Mouse (Mus musculus) megakaryocyte, adult 5-6 weeks (primary cell): ENCODE data around the gene Iscu. TPM values are rescaled to one million over a fixed set of nuclear protein-coding genes. Genes with fewer than 3 reads are reported as not detected.
"Not testable (repeated sequence)": the region's sequence is repeated elsewhere in the genome, so short reads cannot be mapped to it uniquely, and the experiment has no call there.

ENCODE experiments used
- ATAC-seq: 2 replicates; pipeline ENCODE4 v1.8.0; 2016; ENCODE audit warnings: mild to moderate bottlenecking, inconsistent platforms; ENCODE audit not compliant: poor library complexity, severe bottlenecking
- total RNA-seq, 2 experiments: library from RNA; stranded (forward) in 1 of 2; stranded (reverse) in 1 of 2; fragments of 153-499, 151-499 nt in 1 of 2; fragments of 221-1000, 200-1000 nt in 1 of 2; gene quantifications; 2 replicates each; pipeline versions ENCODE4 v1.2.3 to v1.2.4; 2015 to 2017

Iscu gene
- total RNA-seq, 2 experiments from 2014 or later: 95.5 to 107 TPM

GRCm38 (mm10) chr5:113784104-113784503, 11.6 kb downstream of the Iscu start:
- ATAC-seq: not testable (repeated sequence)

GRCm38 (mm10) chr5:113786985-113787384, 14.4 kb downstream of the Iscu start:
- ATAC-seq: peak; percentile 63

GRCm38 (mm10) chr5:113788645-113789044, 16.1 kb downstream of the Iscu start:
- no peak for ATAC-seq

DNA sequence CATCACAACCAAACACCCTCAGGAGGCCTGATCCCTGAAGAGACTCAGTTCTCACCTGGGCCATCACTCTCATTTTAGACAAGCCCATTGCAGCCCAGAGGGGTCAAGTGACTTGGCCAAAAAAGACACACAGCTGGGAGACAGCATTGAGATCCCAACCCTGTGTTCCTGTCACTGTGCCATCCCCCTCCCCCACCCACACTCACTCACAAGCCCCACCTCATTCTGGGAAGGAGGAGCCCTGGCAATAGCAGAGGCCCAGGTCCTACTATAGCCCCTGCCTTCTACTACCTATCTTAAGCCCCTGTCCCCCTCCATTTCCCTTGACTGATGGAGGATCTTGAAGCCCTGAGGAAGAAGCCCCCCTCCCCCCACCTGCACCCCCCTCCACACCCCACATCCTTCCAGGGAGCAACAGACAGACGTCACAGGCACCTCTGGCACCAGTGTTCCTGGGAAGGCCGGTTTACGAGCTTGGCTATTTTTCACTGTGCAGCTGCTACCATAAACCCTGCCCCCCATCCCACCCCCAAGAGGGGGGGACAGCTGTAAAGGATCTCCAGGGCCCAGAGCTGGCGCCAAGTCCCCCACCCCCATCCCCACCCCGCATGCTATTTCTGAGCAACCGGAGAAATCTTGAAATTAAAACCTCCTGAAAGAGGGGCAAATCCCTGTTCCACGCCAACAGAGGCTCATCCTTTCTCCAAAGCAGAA, 16.7 kb downstream of the Iscu start:
- ATAC-seq: no peak

DNA sequence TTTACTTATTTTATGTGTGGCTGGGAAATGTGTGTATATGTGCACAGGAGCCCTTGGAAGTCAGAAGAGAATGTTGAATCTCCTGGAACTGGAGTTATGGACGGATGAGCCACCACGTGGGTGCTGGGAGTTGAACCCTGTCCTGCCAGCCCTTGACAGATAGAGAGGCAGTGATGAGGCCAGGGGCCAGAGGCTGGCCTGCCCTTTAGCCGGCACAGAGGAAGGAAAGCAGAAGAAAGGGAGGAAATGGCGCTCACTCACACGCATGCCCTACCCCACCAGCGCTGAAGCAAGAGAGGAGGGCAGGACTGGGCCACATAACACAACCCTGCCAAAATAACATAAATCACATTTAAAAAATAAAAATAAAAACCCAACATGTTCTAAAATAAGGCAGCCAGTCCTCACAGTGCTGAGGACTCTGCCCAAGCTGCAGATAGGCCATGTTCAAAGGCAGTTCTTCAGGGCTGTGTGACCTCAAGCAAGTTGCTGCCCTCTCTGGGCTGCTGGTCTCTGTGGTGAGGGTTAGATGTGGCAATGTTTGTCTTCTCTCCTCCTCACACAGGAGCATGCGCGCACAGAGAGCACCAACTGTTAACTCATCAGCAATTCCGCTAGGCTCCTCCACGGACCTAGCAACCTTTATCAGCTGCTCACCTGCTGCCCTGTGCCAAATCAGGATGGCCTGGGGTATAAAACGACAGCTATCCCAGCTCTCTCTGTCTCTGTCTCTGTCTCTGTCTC, 18.1 kb downstream of the Iscu start:
- peak; percentile 80 for ATAC-seq

DNA sequence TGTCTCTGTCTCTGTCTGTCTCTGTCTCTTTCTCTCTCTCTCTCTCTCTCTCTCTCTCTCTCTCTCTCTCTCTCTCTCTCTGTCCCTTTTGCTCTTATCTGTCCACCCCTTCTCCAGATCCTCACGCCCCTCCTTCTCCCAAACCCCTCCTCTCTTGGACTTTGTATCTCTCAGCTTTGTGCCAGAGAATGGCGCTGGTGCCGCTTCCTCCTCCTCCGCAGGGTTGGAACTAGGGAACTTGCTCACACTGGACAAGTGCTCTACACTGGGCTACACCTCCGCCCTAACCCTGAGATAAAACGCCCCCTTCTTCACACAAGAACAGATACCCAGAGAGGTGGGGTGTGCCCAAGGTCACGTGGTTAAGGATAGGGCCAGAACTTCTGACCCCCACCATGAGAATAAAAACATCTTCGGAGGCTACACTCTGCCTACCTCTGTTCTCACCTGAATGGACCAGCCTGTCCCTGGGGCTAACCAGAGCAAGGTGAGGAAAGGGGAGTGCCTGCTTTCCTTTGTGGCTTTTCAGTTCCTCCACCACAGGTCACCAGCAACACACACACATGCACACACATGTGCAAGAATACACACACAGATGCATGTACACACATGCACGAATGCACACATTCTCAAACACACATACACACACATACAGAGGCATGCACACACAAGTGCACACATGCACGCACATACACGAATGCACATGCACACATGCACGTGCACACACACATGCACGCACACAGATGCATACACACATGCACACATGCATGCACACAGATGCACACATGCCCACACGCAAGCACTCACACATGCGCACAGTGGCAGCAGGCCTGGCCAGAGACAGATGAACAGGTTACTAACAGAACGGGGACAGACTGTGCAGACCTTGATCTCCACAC, 18.9 kb downstream of the Iscu start:
- no peak for ATAC-seq

DNA sequence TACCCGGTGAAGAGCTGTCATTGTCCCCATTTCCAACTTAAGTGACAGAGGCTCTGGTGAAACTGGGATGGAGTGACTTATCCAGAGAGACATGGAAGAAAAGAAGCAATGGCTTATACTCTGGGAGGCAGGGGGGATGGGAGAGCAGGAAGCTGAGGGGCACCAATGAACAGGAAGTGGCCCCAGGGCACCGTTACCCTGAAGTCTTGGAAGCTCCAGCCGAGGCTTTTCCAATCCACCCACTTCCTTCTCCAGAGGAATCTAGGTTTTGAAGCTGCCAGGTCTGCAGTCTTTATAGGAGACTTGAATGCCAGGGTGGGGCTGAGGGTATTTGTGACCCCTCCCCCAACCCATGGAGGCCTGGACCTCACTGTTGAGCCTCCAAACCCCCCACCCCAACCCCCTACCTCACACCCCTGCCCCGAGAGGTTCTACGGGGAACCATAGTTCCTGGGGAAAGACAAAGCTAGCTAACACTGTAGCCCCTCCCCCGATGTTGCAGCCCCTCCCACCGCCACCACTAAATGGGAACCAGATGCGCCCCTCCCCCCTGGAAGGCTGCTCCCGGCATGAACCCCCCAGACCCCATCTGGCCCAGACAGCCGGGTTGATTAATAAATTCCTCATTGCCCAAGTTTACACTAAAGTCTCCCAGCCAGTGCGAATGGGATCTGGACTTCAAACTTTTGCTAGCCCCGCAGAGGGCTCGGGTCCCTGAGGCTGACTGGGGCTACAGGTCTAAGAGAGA, 24.0 kb downstream of the Iscu start:
- no peak for ATAC-seq

DNA sequence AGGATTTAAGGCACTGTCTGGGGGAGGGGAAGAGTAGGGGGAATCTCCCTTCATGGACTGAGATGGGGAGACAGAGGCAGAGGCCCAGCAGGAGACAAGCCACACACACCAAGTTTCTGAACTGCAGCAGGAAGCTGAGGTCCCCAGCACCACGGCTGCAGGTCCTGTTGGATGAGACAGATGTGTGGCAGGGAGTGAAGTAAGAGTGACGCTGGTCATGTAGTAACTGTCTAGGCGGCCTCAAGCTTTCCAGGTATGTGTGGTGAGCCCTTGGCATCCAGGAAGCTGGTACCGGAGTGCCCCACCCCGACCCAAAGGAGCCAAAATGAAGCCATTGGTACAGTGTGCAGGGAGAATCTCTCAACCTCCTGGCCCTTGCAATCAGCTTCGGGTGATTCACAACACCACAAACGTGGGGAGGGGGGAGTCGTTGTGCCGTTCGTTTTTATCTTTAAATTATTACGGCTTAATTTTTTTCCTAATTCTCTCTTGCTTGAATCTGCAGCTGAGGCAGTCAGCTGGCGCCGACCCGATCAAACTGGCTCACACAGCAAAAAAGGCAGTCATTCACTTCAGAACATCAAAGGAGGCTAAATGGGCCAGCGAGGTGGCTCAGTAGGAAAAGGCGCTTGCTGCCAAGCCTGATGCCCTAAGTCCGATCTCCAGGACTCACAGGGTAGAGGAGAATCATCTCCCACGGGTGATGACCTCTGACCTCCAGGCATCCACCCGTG, 24.8 kb downstream of the Iscu start:
- peak; percentile 53 for ATAC-seq

DNA sequence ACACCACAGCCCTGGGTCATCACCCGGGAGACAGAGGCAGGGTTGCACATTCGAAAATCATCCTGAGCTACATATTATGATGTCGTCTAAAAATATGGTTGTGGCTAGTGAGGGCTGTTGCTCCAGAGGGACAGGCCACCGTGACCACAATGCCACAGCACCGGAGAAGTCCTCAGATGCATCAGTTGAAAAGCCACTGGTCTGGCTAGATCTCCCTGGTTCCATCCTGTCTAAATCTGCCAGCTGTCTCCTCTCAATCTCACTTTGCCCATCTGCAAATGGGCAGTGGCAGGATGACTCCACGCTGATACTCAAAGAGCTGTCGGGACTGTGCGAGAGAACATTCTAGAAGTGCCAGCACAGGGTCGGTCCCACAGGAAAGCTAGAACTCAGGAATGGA, 26.0 kb downstream of the Iscu start:
- ATAC-seq: no peak

- no peak for ATAC-seq
Observed at GRCm38 (mm10) chr5:113799691-113800090, 27.1 kb downstream of the Iscu start.

- peak; percentile 28; the same call in 1 of the 2 replicates for ATAC-seq
Observed at GRCm38 (mm10) chr5:113800280-113800679, 27.7 kb downstream of the Iscu start, which contains the start of gene Tmem119. Gene Tmem119 (minus strand): TSS chr5:113800516.

- ATAC-seq: no peak
Observed at GRCm38 (mm10) chr5:113804395-113804966, 31.9 kb downstream of the Iscu start.

GRCm38 (mm10) chr5:113805301-113805700, 32.8 kb downstream of the Iscu start:
- ATAC-seq: peak; percentile 87

GRCm38 (mm10) chr5:113806414-113806813, 33.9 kb downstream of the Iscu start:
- ATAC-seq: no peak

DNA sequence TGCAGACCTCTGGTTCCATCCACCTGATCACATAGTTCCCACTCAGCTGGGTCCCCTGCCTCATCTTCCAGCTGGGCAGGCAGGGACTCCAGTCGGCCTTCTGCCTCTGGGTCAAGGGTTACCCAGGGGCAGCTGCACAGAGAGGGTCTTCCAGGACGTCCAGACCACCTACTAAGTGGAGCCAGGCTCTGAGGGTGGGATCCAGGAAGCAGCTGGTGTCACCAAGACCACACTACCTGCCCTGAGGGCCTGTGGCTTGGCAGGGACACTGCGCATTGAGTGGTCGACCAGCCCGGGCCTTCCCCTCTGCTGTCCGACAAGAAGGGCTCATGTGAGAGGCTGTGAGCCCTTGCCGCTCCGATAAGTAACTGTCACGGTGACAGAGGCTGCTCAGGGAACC, 35.2 kb downstream of the Iscu start:
- ATAC-seq: no peak

DNA sequence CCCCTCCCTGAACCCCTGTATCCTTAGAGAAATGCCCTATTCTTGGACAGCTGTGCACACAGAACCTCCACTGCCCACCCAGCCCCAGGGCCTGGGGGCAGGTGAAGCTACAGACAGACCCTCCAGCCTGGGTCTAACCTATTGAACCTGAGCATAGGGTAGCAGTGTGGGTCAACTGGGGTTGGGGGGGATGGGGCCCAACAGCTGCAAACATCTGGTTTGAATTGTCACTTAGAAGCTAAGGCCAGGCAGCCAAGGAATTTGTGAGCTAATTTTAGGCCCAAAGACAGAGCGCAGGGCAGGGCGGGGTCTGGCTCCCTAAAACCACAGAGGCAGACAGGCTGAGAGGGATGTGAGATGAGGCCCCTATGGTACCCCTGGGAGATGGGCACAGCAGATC, 35.6 kb downstream of the Iscu start:
- no peak for ATAC-seq

DNA sequence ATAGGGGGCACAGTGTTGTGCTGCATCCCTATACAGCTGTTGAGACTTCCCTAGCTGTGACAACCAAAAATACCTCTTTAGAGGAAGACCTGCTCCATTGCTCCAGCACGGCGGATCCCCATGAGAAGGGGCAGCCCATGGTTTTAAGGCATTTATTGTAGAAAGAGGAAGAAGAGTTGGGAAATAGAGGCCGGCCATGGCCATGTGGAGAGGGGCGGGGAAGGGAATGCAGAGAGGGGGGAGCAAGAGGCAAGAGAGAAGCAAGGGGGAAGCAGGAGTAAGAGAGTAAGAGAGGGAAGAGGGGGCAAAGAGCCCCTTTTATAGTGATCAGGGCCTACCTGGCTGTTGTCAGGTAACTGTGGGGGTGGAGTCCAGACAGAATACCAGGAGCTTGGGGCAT, 37.6 kb downstream of the Iscu start:
- peak; percentile 57 for ATAC-seq

- ATAC-seq: not testable (repeated sequence)
Observed at GRCm38 (mm10) chr5:113811824-113812420, 39.4 kb downstream of the Iscu start.

DNA sequence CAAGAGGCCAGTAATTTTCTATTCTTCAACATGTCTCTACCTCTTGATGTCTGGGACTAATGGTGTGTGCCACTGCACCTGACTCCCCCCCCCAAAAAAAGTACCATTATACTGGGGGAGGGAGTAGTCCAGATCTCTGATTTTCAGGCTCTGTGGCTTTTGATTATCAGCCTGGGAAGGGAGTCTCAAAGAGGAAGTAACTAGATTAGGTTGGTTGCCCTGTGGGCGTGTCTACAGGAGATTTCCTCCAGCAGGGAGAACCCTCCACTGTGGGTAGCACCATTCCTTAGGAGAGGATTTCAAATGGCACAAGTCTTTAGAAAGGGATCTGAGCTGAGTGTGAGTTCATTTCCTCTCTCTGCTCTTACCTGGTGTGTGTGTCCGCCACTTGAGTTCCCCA, 40.1 kb downstream of the Iscu start:
- peak; percentile 62 for ATAC-seq
